Mouse (Mus musculus): ENCODE results near the gene Tank.

DNA sequence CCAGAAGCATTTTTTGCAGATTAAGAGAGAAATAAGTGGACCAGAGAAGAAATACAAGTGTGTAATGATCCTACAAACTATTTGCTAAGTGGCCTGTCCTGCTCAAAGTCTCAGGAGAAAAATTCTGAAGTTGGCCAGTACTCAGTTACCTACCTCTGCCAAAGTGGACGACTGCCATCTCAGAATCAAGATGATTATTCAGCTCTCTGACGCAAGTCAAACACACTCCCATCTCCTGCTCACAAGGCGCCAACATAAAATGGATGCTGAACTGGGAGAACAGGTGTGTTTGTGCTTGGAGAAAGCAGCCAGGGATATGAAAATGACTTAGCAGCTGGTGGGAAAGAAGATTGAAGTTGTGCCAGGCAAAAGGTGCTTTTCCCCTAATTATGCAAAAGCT lies 21.7 kb upstream of the Tank start:
- TF ChIP-seq CTCF (IDR thresholded peaks at IDR 0.05; ENCODE audit: low read depth) (no peak), EP300 (optimal IDR thresholded peaks at IDR 0.05) (no peak)
